ENCODE assay signal across 8 mouse cellular contexts in the genomic region with DNA sequence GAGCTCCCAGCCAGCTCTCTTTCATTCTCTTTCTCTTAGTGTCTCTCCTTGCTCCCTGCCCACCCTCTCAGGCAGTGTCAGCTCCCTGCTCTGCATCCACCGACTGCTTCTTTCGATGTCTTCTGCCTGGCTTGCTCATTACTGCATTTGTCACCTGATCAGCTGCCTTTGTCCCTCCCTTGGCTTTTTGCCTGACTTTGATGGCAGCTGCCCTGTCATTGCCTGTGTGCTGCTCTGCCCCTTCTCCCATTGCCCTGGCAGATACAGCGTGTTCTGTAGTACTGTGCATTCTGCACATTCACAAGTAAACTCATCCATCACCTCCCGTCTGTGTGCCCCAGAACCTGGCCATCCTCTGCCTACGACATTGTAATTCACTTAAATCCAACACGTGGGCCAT. TPM values are rescaled to one million over a fixed set of nuclear protein-coding genes. Genes with fewer than 3 reads are reported as not detected.
A peak's percentile ranks its signal among the peaks of the same experiment; 100 is the strongest.
DNase-seq lines count a peak whose midpoint lies in the region; ATAC-seq and TF ChIP-seq lines count a peak whose summit lies in the region.

No protein-coding gene starts in this region.

- no peak for TF ChIP-seq CTCF in cortical plate, adult 2 months (IDR thresholded peaks at IDR 0.05; ENCODE audit: extremely low read depth, insufficient read depth, low read length)

- H3K36me3 ChIP-seq in midbrain, embryonic 10.5 days: peaks cover 7% of the 10 kb centered on the region
- H3K36me3 ChIP-seq in midbrain, embryonic 11.5 days (ENCODE audit: control insufficient read depth, insufficient read depth, low read length): no peaks in the 10 kb centered on the region
- H3K36me3 ChIP-seq in heart, embryonic 15.5 days: no peaks in the 10 kb centered on the region
- H3K36me3 ChIP-seq in neural tube, embryonic 13.5 days: no peaks in the 10 kb centered on the region

- no peak overlapping the region for H3K9ac ChIP-seq in midbrain, embryonic 11.5 days (ENCODE audit: low read length)
- no peak overlapping the region for H3K9ac ChIP-seq in heart, embryonic 15.5 days
- H3K9ac ChIP-seq in neural tube, embryonic 13.5 days: no peak overlapping the region

- peaks cover 7% of the 10 kb centered on the region for H3K9me3 ChIP-seq in midbrain, embryonic 10.5 days (replicated peaks)
- no peaks in the 10 kb centered on the region for H3K9me3 ChIP-seq in midbrain, embryonic 11.5 days (ENCODE audit: control insufficient read depth, low read length)
- H3K9me3 ChIP-seq in heart, embryonic 15.5 days (replicated peaks): no peaks in the 10 kb centered on the region
- no peaks in the 10 kb centered on the region; the same call in 1 of the 2 replicates for H3K9me3 ChIP-seq in neural tube, embryonic 13.5 days

- peak overlapping the region; percentile 63 for H3K27ac ChIP-seq in midbrain, embryonic 10.5 days (replicated peaks)
- H3K27ac ChIP-seq in midbrain, embryonic 11.5 days (ENCODE audit: low read depth, low read length): no peak overlapping the region
- H3K27ac ChIP-seq in cortical plate, adult 2 months (ENCODE audit: insufficient read depth, low read length): peak overlapping the region; percentile 37
- peak overlapping the region; percentile 20; the same call in 1 of the 2 replicates for H3K27ac ChIP-seq in heart, embryonic 15.5 days
- H3K27ac ChIP-seq in neural tube, embryonic 13.5 days (replicated peaks): peak overlapping the region; percentile 52

- no peak for ATAC-seq in midbrain, embryonic 11.5 days (ENCODE audit: low FRiP score)
- 0 out of 2 replicates have a peak, but pooled peaks have one; percentile 35 for ATAC-seq in heart, embryonic 15.5 days (replicated peaks; ENCODE audit: insufficient number of reproducible peaks, insufficient read depth, low FRiP score, low read depth)
- peak; percentile 89 for ATAC-seq in neural tube, embryonic 13.5 days (ENCODE audit: low read depth)

- 60% methylated on average over 6 of the region's 6 CpGs for WGBS in midbrain, embryonic 10.5 days
- 59% methylated on average over 6 of the region's 6 CpGs for WGBS in midbrain, embryonic 11.5 days
- WGBS in heart, embryonic 15.5 days: 38% methylated on average over 6 of the region's 6 CpGs
- 15% methylated on average over 6 of the region's 6 CpGs for WGBS in neural tube, embryonic 13.5 days

- no peak overlapping the region for H3K4me2 ChIP-seq in midbrain, embryonic 11.5 days
- H3K4me2 ChIP-seq in heart, embryonic 15.5 days: peak overlapping the region; percentile 14; the same call in 1 of the 2 replicates
- no peak overlapping the region for H3K4me2 ChIP-seq in neural tube, embryonic 13.5 days

- peak; percentile 41; the same call in 1 of the 2 replicates for TF ChIP-seq POLR2A in cortical plate, adult 2 months (IDR thresholded peaks at IDR 0.05; ENCODE audit: extremely low read depth, insufficient read depth, low read length)

- no peaks in the 10 kb centered on the region for H3K27me3 ChIP-seq in midbrain, embryonic 10.5 days (ENCODE audit: low read depth, poor library complexity, severe bottlenecking)
- no peaks in the 10 kb centered on the region for H3K27me3 ChIP-seq in midbrain, embryonic 11.5 days (ENCODE audit: control insufficient read depth, insufficient read depth, low read length)
- no peaks in the 10 kb centered on the region for H3K27me3 ChIP-seq in heart, embryonic 15.5 days
- H3K27me3 ChIP-seq in neural tube, embryonic 13.5 days: no peaks in the 10 kb centered on the region

- H3K4me3 ChIP-seq in midbrain, embryonic 10.5 days: no peak overlapping the region
- no peak overlapping the region for H3K4me3 ChIP-seq in midbrain, embryonic 11.5 days (ENCODE audit: low read depth, low read length)
- no peak overlapping the region for H3K4me3 ChIP-seq in cortical plate, adult 2 months (ENCODE audit: insufficient read depth, low read length)
- H3K4me3 ChIP-seq in heart, embryonic 15.5 days: no peak overlapping the region
- no peak overlapping the region for H3K4me3 ChIP-seq in neural tube, embryonic 13.5 days

- DNase-seq in midbrain, embryonic 10.5 days (ENCODE audit: low spot score): no peak
- DNase-seq in midbrain, embryonic 11.5 days (ENCODE audit: low spot score, missing footprints): no peak
- DNase-seq in left cerebral cortex, adult 18-20 months (ENCODE audit: low spot score in 2 of 2): peak; percentile 33 to 35
- no peak for DNase-seq in testis, postnatal 14 days (ENCODE audit: low spot score)
- DNase-seq in urinary bladder, postnatal 4 days (ENCODE audit: low spot score in 2 of 2): no peak

- peaks cover 33% of the 10 kb centered on the region for H3K4me1 ChIP-seq in midbrain, embryonic 10.5 days
- peaks cover 15% of the 10 kb centered on the region for H3K4me1 ChIP-seq in midbrain, embryonic 11.5 days (ENCODE audit: control insufficient read depth, insufficient read depth, low read length)
- peaks cover 5% of the 10 kb centered on the region for H3K4me1 ChIP-seq in cortical plate, adult 2 months (ENCODE audit: control insufficient read depth, insufficient read depth, low read length)
- H3K4me1 ChIP-seq in heart, embryonic 15.5 days (replicated peaks): peaks cover 33% of the 10 kb centered on the region
- H3K4me1 ChIP-seq in neural tube, embryonic 13.5 days (replicated peaks): peaks cover 45% of the 10 kb centered on the region

RNA-seq across cellular contexts. Expression of gene Ptpra, which starts 46.0 kb away (rescaled TPM):
- polyA plus RNA-seq in midbrain, embryonic 10.5 days (2016; fragmentation: Nextera tagmentation; extraction: Ambion mirVana): 88.2 and 91.8 TPM in 2 replicates
- 109 and 111 TPM in 2 replicates for polyA plus RNA-seq in midbrain, embryonic 11.5 days (2014; fragmentation: Nextera tagmentation; extraction: Ambion mirVana)
- polyA plus RNA-seq in cortical plate, adult 2 months (2012; rRNA removed): 156 and 166 TPM in 2 replicates
- 60.7 and 73.6 TPM in 2 replicates for polyA plus RNA-seq in heart, embryonic 15.5 days (2015; fragmentation: Nextera tagmentation; extraction: Ambion mirVana)
- 100 to 1,000 TPM; 214 to 229 TPM for total RNA-seq in left cerebral cortex, adult 18-20 months (2021)
- polyA plus RNA-seq in neural tube, embryonic 13.5 days (2015; fragmentation: Nextera tagmentation; extraction: Ambion mirVana): 123 and 131 TPM in 2 replicates

Comparison
In these comparisons a context has a peak if more than half of its experiments do, and no peak if none do; other contexts are left out.
1. DNase-seq: peak in left cerebral cortex, adult 18-20 months (2 of 2); none in midbrain, embryonic 10.5 days (single experiment), midbrain, embryonic 11.5 days (single experiment), testis, postnatal 14 days (single experiment) and urinary bladder, postnatal 4 days (0 of 2).